Mouse (Mus musculus): ENCODE results near the gene Gpc6. TPM values are rescaled to one million over a fixed set of nuclear protein-coding genes. Genes with fewer than 3 reads are reported as not detected.

Gene Gpc6
- polyA plus RNA-seq, 2 experiments from 2014 or later: not detected

- no peak for ATAC-seq
Measured at GRCm38 (mm10) chr14:117755231-117755630, 830.1 kb downstream of the Gpc6 start.

DNA sequence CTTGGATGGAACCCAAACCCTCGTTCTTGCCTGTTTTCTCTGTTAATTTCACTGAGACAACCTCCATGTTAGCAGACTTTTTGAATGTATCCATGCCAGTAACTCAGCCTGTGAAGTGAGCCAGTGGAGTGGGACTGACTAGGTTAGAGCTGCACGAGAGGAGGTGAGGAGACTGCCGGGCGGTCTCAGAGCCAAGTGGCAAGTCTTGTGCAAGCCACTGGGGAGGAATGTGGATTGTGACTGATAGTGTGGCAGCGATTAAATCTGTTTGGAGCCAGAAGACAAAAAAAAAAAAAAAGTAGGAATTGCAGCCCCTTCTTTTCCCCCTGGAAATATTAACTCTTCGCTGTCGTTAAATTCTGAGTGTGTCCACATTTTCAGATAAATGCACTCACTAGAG is 831.4 kb downstream of the Gpc6 start:
- no peak for ATAC-seq

GRCm38 (mm10) chr14:117757790-117758358 is 832.8 kb downstream of the Gpc6 start:
- ATAC-seq: no peak

DNA sequence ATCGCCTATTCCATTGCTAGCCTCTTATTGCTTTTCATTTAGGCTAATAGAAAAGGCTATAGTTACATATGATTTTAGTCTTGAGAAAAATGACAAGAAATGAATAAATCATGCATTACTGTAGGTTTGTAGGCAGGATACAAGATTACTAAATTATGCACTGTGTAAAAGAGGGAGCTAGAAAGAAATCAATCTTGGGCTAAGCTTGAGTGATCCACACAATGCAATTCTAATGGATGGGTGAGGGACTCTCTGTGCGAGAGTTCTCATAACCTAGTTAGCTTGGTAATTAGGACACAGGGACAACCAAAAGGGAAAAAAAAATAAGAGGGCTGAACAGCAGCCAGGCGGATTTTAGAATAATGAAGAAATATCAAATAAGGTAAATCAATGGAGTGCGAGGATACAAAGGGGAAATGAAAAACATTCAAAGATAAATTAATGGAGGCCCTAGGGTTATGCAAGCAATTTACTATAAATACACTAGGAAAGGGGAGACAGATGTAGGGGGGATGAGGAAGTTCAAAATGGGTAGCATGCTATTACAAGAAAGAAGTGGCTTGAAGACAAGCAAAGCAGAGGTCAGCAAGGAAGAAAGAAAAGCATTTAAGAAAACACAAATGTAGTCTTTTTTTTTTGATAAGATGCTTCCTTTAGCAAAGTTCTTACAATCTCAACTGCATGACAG is 835.9 kb downstream of the Gpc6 start:
- ATAC-seq: no peak

- ATAC-seq: no peak
Measured at GRCm38 (mm10) chr14:117762934-117763333, 837.8 kb downstream of the Gpc6 start.

DNA sequence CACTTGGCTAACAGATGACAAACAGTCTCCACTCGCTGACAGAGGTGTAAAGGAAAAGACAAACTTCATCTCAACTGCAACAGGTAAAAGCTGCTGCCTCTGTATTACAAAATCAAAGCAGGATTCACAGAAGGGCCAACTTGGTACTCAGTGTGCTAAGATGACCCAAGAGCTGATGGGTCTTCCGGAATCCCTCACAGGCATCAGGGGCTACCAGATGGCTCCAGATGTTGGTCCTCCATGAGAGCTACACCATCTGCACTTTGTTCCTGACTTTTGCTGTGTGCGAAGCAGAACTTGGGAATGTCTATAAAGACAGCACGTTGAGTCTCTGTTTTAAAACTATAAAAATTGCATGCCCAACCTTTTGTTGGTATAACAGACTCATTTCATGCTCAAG is 842.7 kb downstream of the Gpc6 start:
- ATAC-seq: no peak

DNA sequence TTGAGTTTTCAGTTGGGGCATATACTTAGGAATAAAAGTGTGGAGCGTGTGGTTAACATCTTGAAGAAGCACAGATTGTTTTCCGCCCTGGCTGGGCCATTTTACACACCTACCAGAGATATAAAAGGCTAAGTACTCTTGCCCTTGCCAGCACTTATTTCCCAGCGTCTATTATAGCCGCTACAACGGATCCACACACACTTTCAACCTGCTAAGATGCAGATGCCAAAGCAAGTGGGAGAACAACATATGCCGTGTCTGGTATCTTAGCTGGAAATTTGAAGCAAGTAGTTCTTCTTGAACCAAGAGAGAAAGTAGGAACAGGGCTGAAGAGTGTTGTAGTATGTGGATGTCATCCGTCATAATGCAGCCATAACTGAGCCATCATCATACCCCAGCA is 843.6 kb downstream of the Gpc6 start:
- no peak for ATAC-seq

DNA sequence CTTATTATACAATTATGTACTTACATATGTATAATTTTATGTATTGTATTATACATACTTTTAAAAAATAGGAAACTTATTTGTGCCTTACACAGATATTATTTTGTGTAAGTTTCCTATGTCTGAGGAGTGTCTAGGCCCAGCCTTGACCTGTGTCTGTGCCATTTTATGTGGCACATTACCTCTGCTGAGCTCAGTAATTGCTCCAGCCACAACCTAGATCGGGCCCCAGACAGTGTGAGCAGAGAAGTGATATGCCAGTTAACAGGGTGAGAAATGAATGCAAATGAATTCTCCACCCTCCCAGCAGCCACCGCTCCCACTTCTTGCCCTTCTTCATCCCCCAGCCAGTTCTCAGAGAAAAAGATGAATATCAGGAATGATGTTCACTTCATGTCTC is 848.3 kb downstream of the Gpc6 start:
- ATAC-seq: no peak

GRCm38 (mm10) chr14:117777866-117778500 is 852.9 kb downstream of the Gpc6 start:
- ATAC-seq: no peak

GRCm38 (mm10) chr14:117778538-117779413 is 853.7 kb downstream of the Gpc6 start:
- no peak for ATAC-seq

GRCm38 (mm10) chr14:117781724-117782123 is 856.6 kb downstream of the Gpc6 start:
- ATAC-seq: no peak

DNA sequence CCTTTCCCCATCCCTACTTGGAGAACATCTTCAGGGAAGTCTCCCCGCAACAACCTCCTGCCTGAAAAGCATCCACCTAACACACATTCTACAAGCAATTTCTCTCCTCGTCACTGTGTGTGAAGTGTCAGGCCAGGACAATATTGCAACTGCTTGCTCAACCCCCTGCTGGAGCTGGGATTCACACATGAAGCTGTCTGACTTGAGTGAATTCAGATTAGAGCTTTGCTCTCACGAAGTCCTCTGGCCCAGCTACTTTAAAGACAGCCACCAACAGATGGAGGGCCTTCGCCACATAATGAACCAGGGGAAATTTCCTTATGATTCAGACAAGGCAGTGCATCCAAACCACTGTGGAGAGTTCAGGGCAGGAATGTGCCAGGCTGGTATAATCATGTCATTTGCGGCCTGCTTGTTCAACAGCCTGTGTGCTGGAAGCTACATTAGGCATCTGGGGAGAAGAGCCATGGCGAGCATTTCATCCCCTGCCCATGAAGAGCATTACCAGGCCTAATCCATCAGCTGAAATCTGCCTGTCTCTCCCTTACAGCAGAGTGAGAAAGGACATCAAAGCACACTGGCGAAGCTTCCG is 858.7 kb downstream of the Gpc6 start:
- no peak for ATAC-seq

DNA sequence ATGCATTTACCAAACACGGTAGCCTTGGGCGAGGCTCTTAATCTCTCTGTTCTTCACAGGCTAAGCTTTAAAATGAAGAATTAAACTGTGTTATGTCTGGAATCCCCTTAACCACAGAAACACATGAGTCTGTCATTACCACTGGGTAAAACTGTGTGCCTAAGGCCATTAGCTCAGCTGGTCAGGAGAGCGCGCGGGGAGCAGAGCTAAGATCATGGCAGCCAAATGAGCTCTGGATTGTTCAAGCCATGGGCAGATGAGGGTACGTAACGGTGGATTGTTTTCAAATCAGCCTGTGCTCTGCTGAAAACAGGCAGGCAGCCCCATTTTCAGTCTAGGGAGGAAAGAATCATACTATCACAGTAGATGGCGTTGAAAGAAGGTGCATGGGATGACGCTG is 859.8 kb downstream of the Gpc6 start:
- no peak for ATAC-seq

GRCm38 (mm10) chr14:117785507-117786085 is 860.5 kb downstream of the Gpc6 start:
- ATAC-seq: no peak

DNA sequence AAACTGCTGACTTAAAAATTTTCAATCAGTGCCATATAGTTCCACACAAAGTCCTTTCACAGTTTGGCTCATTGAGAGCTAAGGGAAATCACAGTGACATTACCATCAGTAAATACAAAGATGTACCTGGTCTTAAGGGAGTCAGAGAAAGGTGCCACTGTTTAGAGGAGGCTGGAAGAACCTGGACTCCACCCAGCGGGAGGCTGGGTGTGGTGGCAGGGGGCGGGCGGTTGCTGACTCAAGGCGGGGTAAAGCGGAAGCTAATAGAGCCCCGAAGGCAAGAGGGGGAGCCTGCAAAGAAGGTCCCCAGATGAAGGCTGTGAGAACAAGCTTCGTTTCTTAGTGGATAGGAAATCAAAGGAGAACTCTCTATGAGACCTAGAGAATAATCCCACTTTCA is 861.5 kb downstream of the Gpc6 start:
- ATAC-seq: no peak

- no peak for ATAC-seq
Measured at GRCm38 (mm10) chr14:117794874-117795273, 869.8 kb downstream of the Gpc6 start.

GRCm38 (mm10) chr14:117796661-117797060 is 871.5 kb downstream of the Gpc6 start:
- ATAC-seq: no peak

- ATAC-seq: no peak
Measured at GRCm38 (mm10) chr14:117800399-117800798, 875.3 kb downstream of the Gpc6 start.

DNA sequence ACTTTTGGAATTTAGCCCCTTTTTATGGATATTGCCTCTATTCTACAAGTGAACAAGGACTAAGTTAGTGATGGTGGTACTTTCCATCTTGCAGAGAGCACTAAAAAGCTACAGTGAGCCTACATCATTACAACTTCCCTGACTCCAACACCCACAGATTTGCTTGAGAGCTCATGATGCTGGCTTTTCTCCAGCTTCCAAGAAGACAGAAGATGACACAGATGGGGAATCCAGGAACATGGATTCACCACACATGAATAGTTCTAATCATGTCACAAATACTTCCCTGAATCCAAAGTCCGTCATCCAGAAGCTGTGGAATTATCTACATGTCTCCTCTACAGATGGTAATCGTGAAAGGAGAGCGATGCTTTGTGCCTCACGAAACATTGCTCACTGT is 882.7 kb downstream of the Gpc6 start:
- ATAC-seq: no peak

- no peak for ATAC-seq
Measured at GRCm38 (mm10) chr14:117808326-117808725, 883.2 kb downstream of the Gpc6 start.

GRCm38 (mm10) chr14:117810321-117811270 is 885.5 kb downstream of the Gpc6 start:
- no peak for ATAC-seq
